Mouse (Mus musculus) bone marrow macrophage, adult 2 months (primary cell): ENCODE measurements around the gene Sec24c.

Experiments used
- CTCF ChIP-seq: IDR thresholded peaks from 2 replicates; pipeline ENCODE4 v1.5.1; 2012; ENCODE audit warnings: low read depth, mild to moderate bottlenecking, low read length, moderate library complexity
- POLR2A ChIP-seq: IDR thresholded peaks from 2 replicates; pipeline ENCODE4 v1.6.1; 2012; ENCODE audit warnings: mild to moderate bottlenecking, low read depth, low read length, borderline replicate concordance

GRCm38 (mm10) chr14:20691772-20692171, 17.7 kb downstream of the Sec24c start:
- no peak for TF ChIP-seq CTCF
- no peak for TF ChIP-seq POLR2A
